Mouse (Mus musculus) inflammation-experienced regulatory T-cells (primary cell): Measurements from ENCODE around the gene Psma5. TPM values are rescaled to one million over a fixed set of nuclear protein-coding genes. Genes with fewer than 3 reads are reported as not detected.

Source experiments
- polyA plus RNA-seq, 2 experiments: library from polyadenylated mRNA; unstranded; fragments of 100-300 nt; shearing (Covaris generic); gene quantifications; one replicate each; pipeline ENCODE4 v1.2.1; 2017

Gene Psma5
- 100 to 1,000 TPM; 119 to 124 TPM for polyA plus RNA-seq

GRCm38 (mm10) chr3:108256719-108257637 is at the start of gene Psma5:
Gene Psma5 (plus strand): TSS chr3:108256926.

GRCm38 (mm10) chr3:108210771-108211139 is 46.0 kb upstream of the Psma5 start, which contains the start of gene Atxn7l2:
Gene Atxn7l2 (minus strand): TSS chr3:108210934.

GRCm38 (mm10) chr3:108226558-108227350 is 30.0 kb upstream of the Psma5 start, which contains the start of gene Sypl2:
Gene Sypl2 (minus strand): TSS chr3:108226648.

GRCm38 (mm10) chr3:108283781-108284601 is 27.3 kb downstream of the Psma5 start, which contains the start of gene Sort1:
Gene Sort1 (plus strand): TSS chr3:108284082.

Other genes with a start within 250 kb of the Psma5 start
- 1 to 10 TPM; 2.0 to 2.9 TPM for gene Gstm1, start 239.0 kb upstream of the Psma5 start, polyA plus RNA-seq
- 10 to 100 TPM; 10.3 to 11.1 TPM for gene Gstm4, start 212.0 kb upstream of the Psma5 start, polyA plus RNA-seq
- 10 to 100 TPM; 43.5 to 46.0 TPM for gene Ampd2, start 170.3 kb upstream of the Psma5 start, polyA plus RNA-seq
- gene Gnat2, start 164.1 kb upstream of the Psma5 start, polyA plus RNA-seq: 1 to 10 TPM in 1 of 2 experiments, not detected in 1; 1.4 TPM
- 100 to 1,000 TPM; 164 to 198 TPM for gene Gnai3, start 110.8 kb upstream of the Psma5 start, polyA plus RNA-seq
- under 1 TPM; 0.39 to 0.55 TPM for gene Gpr61, start 102.0 kb upstream of the Psma5 start, polyA plus RNA-seq
- gene Amigo1, start 70.6 kb upstream of the Psma5 start, polyA plus RNA-seq: 1 to 10 TPM; 1.0 to 1.3 TPM
- gene Cyb561d1, start 55.7 kb upstream of the Psma5 start, polyA plus RNA-seq: 10 to 100 TPM; 18.3 to 26.0 TPM
- gene Atxn7l2, start 46.0 kb upstream of the Psma5 start, polyA plus RNA-seq: 10 to 100 TPM in 1 of 2 experiments, 1 to 10 TPM in 1; 5.5 to 11.5 TPM
- gene Sypl2, start 30.3 kb upstream of the Psma5 start, polyA plus RNA-seq: not detected
- gene Sort1, start 27.2 kb downstream of the Psma5 start, polyA plus RNA-seq: 1 to 10 TPM in 1 of 2 experiments, under 1 TPM in 1; 0.45 to 1.8 TPM
- not detected for gene Mybphl, start 108.0 kb downstream of the Psma5 start, polyA plus RNA-seq
- gene Psrc1, start 126.9 kb downstream of the Psma5 start, polyA plus RNA-seq: 1 to 10 TPM; 2.6 to 3.0 TPM
- 1 to 10 TPM in 1 of 2 experiments, under 1 TPM in 1; 0.93 to 2.9 TPM for gene Celsr2, start 158.6 kb downstream of the Psma5 start, polyA plus RNA-seq
- 100 to 1,000 TPM; 135 to 168 TPM for gene Sars, start 188.3 kb downstream of the Psma5 start, polyA plus RNA-seq